Mouse (Mus musculus) brain, embryonic 14.5 days (tissue): ENCODE measurements at regions not wholly inside any gene's neighbourhood (a gene's known extent, or its start where the extent isn't known, plus 50 kb on each side); places are given as distances from the start of the nearest gene placed in this dataset.

Experiments used
- CTCF ChIP-seq: fragments of 200-500 bp; IDR thresholded peaks from 2 replicates; pipeline ENCODE4 v1.5.1; 2012; ENCODE audit warnings: inconsistent platforms, mild to moderate bottlenecking, moderate library complexity, borderline replicate concordance; ENCODE audit not compliant: insufficient read depth, insufficient read length; ENCODE audit errors: extremely low read depth
- POLR2A ChIP-seq: fragments of 200-500 bp; IDR thresholded peaks from 2 replicates; pipeline ENCODE4 v1.6.1; 2012; ENCODE audit warnings: mild to moderate bottlenecking, inconsistent platforms, borderline replicate concordance; ENCODE audit not compliant: poor library complexity, insufficient read depth, insufficient read length, severe bottlenecking; ENCODE audit errors: extremely low read depth

DNA sequence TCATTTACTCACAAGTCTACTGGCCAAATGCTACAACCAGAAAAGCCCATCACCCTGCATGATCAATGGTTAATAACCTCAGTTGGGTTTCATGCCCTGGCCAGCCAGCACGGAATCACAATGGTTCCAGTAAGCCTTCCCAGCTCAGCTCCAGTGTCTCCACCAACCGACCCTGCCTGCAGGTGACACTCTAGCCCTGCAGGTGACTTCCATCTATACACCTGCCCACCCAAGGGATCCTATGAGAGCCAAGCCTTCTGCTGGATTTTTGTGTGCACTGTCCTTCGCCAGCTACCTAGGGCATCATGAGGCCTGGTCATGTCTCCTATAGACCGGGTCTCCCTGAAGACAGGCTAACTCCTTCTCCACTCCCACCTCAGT, 135.3 kb downstream of the Vegfa start:
- no peak for TF ChIP-seq CTCF
- no peak for TF ChIP-seq POLR2A
